Mouse (Mus musculus): ENCODE data around the gene Stim2.

GRCm38 (mm10) chr5:53995316-53995715, 3.0 kb upstream of the Stim2 start:
- TF ChIP-seq CTCF (IDR thresholded peaks at IDR 0.05; ENCODE audit: control insufficient read depth, insufficient read depth, insufficient replicate concordance, low read depth, low read length) (no peak), POLR2A (IDR thresholded peaks at IDR 0.05; ENCODE audit: control insufficient read depth, low read depth, low read length) (no peak)

Data from testis, adult 2 months (tissue).